ENCODE assay signal across 24 mouse cellular contexts in genomic region chr14:23084241-23084773, GRCm38 (mm10).
DNase-seq lines count a peak whose midpoint lies in the region; ATAC-seq and TF ChIP-seq lines count a peak whose summit lies in the region.
"Had no signal": no experiment of that assay in that cellular context is flagged by ENCODE, and none has a peak within 500 bp of the region (broad histone marks: within the 10 kb centered on the region; RNA-seq: fewer than 3 reads in every experiment).

No protein-coding gene starts in this region.

- no peaks in the 10 kb centered on the region for H3K9me3 ChIP-seq in intestine, embryonic 15.5 days
- H3K9me3 ChIP-seq in intestine, embryonic 16.5 days (ENCODE audit: control insufficient read depth, low read length) = no peaks in the 10 kb centered on the region
- no peaks in the 10 kb centered on the region for H3K9me3 ChIP-seq in limb, embryonic 14.5 days (ENCODE audit: control insufficient read depth, low read length)
- no peaks in the 10 kb centered on the region for H3K9me3 ChIP-seq in limb, embryonic 10.5 days (replicated peaks)
- H3K9me3 ChIP-seq in stomach, embryonic 15.5 days = no peaks in the 10 kb centered on the region
- no peaks in the 10 kb centered on the region for H3K9me3 ChIP-seq in stomach, postnatal 0 days (ENCODE audit: control insufficient read depth, low read length)
- H3K9me3 ChIP-seq: heart, embryonic 12.5 days; hindbrain, embryonic 13.5 days; limb, embryonic 15.5 days; liver, embryonic 13.5 days; neural tube, embryonic 12.5 days had no signal

- peak; percentile 8 for DNase-seq in limb, embryonic 14.5 days (ENCODE audit: low spot score)
- DNase-seq in limb, embryonic 10.5 days (ENCODE audit: low spot score) = no peak
- DNase-seq in stomach, postnatal 0 days (ENCODE audit: low spot score) = no peak
- DNase-seq in skeletal muscle tissue, adult 2 months (ENCODE audit: low read depth, low spot score) = peak; percentile 13
- DNase-seq in B cell, adult 2 months = no peak
- DNase-seq: cerebellum, adult 11-12 months; cerebellum, postnatal 10 days; heart, postnatal 4 days; liver, embryonic 13.5 days; right cerebral cortex, postnatal 25 days; spleen, adult 18-20 months; thymus, adult 2 months; thymus, postnatal 36 days had no signal

- no peak for TF ChIP-seq POLR2A in limb, embryonic 14.5 days (IDR thresholded peaks at IDR 0.05; ENCODE audit: borderline replicate concordance, extremely low read depth, insufficient read depth, insufficient read length)

- no peak for TF ChIP-seq EP300 in stomach, postnatal 0 days (optimal IDR thresholded peaks at IDR 0.05)

- no peak for TF ChIP-seq CTCF in stomach, postnatal 0 days (IDR thresholded peaks at IDR 0.05; ENCODE audit: low read depth)

- H3K9ac ChIP-seq in intestine, embryonic 15.5 days = no peak overlapping the region
- no peak overlapping the region for H3K9ac ChIP-seq in intestine, embryonic 16.5 days (ENCODE audit: low read depth, low read length)
- no peak overlapping the region for H3K9ac ChIP-seq in limb, embryonic 14.5 days (ENCODE audit: low read depth, low read length, severe bottlenecking)
- H3K9ac ChIP-seq in stomach, embryonic 15.5 days = no peak overlapping the region
- H3K9ac ChIP-seq in stomach, postnatal 0 days (ENCODE audit: low read length) = no peak overlapping the region
- H3K9ac ChIP-seq: heart, embryonic 12.5 days; hindbrain, embryonic 13.5 days; limb, embryonic 15.5 days; liver, embryonic 13.5 days; neural tube, embryonic 12.5 days had no signal

- no peak overlapping the region for H3K4me2 ChIP-seq in intestine, embryonic 15.5 days (replicated peaks)
- H3K4me2 ChIP-seq in intestine, embryonic 16.5 days (ENCODE audit: low read depth, low read length) = no peak overlapping the region
- no peak overlapping the region for H3K4me2 ChIP-seq in limb, embryonic 14.5 days (replicated peaks; ENCODE audit: low read depth, low read length, severe bottlenecking)
- H3K4me2 ChIP-seq in stomach, embryonic 15.5 days = no peak overlapping the region
- H3K4me2 ChIP-seq in stomach, postnatal 0 days (replicated peaks; ENCODE audit: low read depth) = no peak overlapping the region
- H3K4me2 ChIP-seq: heart, embryonic 12.5 days; hindbrain, embryonic 13.5 days; limb, embryonic 15.5 days; liver, embryonic 13.5 days; midbrain, embryonic 11.5 days; neural tube, embryonic 12.5 days had no signal

- H3K4me3 ChIP-seq in intestine, embryonic 15.5 days (replicated peaks) = no peak overlapping the region
- H3K4me3 ChIP-seq in intestine, embryonic 16.5 days (ENCODE audit: low read length) = no peak overlapping the region
- H3K4me3 ChIP-seq in limb, embryonic 14.5 days (replicated peaks; ENCODE audit: low read length) = no peak overlapping the region
- no peak overlapping the region for H3K4me3 ChIP-seq in limb, embryonic 10.5 days
- H3K4me3 ChIP-seq in stomach, embryonic 15.5 days (replicated peaks) = no peak overlapping the region
- H3K4me3 ChIP-seq in stomach, postnatal 0 days (ENCODE audit: low read depth, low read length) = no peak overlapping the region
- H3K4me3 ChIP-seq: heart, embryonic 12.5 days; hindbrain, embryonic 13.5 days; limb, embryonic 15.5 days; liver, embryonic 13.5 days; neural tube, embryonic 12.5 days had no signal

- no peaks in the 10 kb centered on the region for H3K36me3 ChIP-seq in intestine, embryonic 15.5 days
- H3K36me3 ChIP-seq in intestine, embryonic 16.5 days (ENCODE audit: control insufficient read depth, insufficient read depth, low read length) = no peaks in the 10 kb centered on the region
- H3K36me3 ChIP-seq in limb, embryonic 14.5 days (ENCODE audit: control insufficient read depth, insufficient read depth, low read length) = no peaks in the 10 kb centered on the region
- no peaks in the 10 kb centered on the region for H3K36me3 ChIP-seq in limb, embryonic 10.5 days
- H3K36me3 ChIP-seq in stomach, embryonic 15.5 days = no peaks in the 10 kb centered on the region
- H3K36me3 ChIP-seq in stomach, postnatal 0 days (ENCODE audit: control insufficient read depth, insufficient read depth, low read length) = no peaks in the 10 kb centered on the region
- H3K36me3 ChIP-seq: heart, embryonic 12.5 days; hindbrain, embryonic 13.5 days; limb, embryonic 15.5 days; liver, embryonic 13.5 days; neural tube, embryonic 12.5 days had no signal

- no peak overlapping the region for H3K27ac ChIP-seq in intestine, embryonic 15.5 days
- H3K27ac ChIP-seq in intestine, embryonic 16.5 days (ENCODE audit: low read length) = no peak overlapping the region
- H3K27ac ChIP-seq in limb, embryonic 14.5 days (replicated peaks; ENCODE audit: low read depth, low read length) = no peak overlapping the region
- no peak overlapping the region for H3K27ac ChIP-seq in limb, embryonic 10.5 days
- H3K27ac ChIP-seq in stomach, embryonic 15.5 days = peak overlapping the region; percentile 35; the same call in 1 of the 2 replicates
- H3K27ac ChIP-seq in stomach, postnatal 0 days (replicated peaks) = no peak overlapping the region
- H3K27ac ChIP-seq: hindbrain, embryonic 13.5 days; limb, embryonic 15.5 days; liver, embryonic 13.5 days; neural tube, embryonic 12.5 days had no signal

- WGBS in intestine, embryonic 15.5 days = 36% methylated on average over 1 of the region's 1 CpGs
- WGBS in intestine, embryonic 16.5 days = 40% methylated on average over 1 of the region's 1 CpGs
- WGBS in limb, embryonic 14.5 days = 61% methylated on average over 1 of the region's 1 CpGs
- 82% methylated on average over 1 of the region's 1 CpGs for WGBS in limb, embryonic 10.5 days
- 38% methylated on average over 1 of the region's 1 CpGs for WGBS in stomach, embryonic 15.5 days
- 46% methylated on average over 1 of the region's 1 CpGs for WGBS in stomach, postnatal 0 days

- ATAC-seq in intestine, embryonic 15.5 days = peak; percentile 43; the same call in 1 of the 2 replicates
- no peak for ATAC-seq in intestine, embryonic 16.5 days
- no peak for ATAC-seq in limb, embryonic 14.5 days (ENCODE audit: low FRiP score, low read depth)
- ATAC-seq in stomach, embryonic 15.5 days (ENCODE audit: insufficient read depth, low FRiP score, low read depth) = no peak
- no peak; the same call in 1 of the 2 replicates for ATAC-seq in stomach, postnatal 0 days (ENCODE audit: low FRiP score, low TSS enrichment)
- ATAC-seq: activated CD4-positive, CD25-positive, alpha-beta regulatory T cell, adult 4 months; forebrain, embryonic 14.5 days; midbrain, embryonic 16.5 days had no signal

- 0 out of 2 replicates have a peak, but pooled peaks cover 3% of the 10 kb centered on the region for H3K4me1 ChIP-seq in intestine, embryonic 15.5 days (replicated peaks)
- H3K4me1 ChIP-seq in intestine, embryonic 16.5 days (ENCODE audit: control insufficient read depth, insufficient read depth, low read length) = no peaks in the 10 kb centered on the region
- H3K4me1 ChIP-seq in limb, embryonic 14.5 days (ENCODE audit: control insufficient read depth, insufficient read depth, low read length) = no peaks in the 10 kb centered on the region
- no peaks in the 10 kb centered on the region for H3K4me1 ChIP-seq in limb, embryonic 10.5 days
- no peaks in the 10 kb centered on the region for H3K4me1 ChIP-seq in stomach, embryonic 15.5 days
- H3K4me1 ChIP-seq in stomach, postnatal 0 days (replicated peaks; ENCODE audit: control insufficient read depth, insufficient read depth) = no peaks in the 10 kb centered on the region
- H3K4me1 ChIP-seq: heart, embryonic 12.5 days; hindbrain, embryonic 13.5 days; limb, embryonic 15.5 days; liver, embryonic 13.5 days; neural tube, embryonic 12.5 days had no signal

- no peaks in the 10 kb centered on the region for H3K27me3 ChIP-seq in intestine, embryonic 15.5 days (replicated peaks)
- H3K27me3 ChIP-seq in intestine, embryonic 16.5 days (replicated peaks; ENCODE audit: control insufficient read depth, insufficient read depth, low read length) = no peaks in the 10 kb centered on the region
- no peaks in the 10 kb centered on the region for H3K27me3 ChIP-seq in limb, embryonic 14.5 days (ENCODE audit: control insufficient read depth, insufficient read depth, low read length)
- H3K27me3 ChIP-seq in limb, embryonic 10.5 days (ENCODE audit: low read depth, poor library complexity, severe bottlenecking) = no peaks in the 10 kb centered on the region; the same call in 1 of the 2 replicates
- H3K27me3 ChIP-seq in stomach, embryonic 15.5 days (replicated peaks) = no peaks in the 10 kb centered on the region
- no peaks in the 10 kb centered on the region for H3K27me3 ChIP-seq in stomach, postnatal 0 days (ENCODE audit: control insufficient read depth, insufficient read depth, low read length)
- H3K27me3 ChIP-seq: heart, embryonic 12.5 days; hindbrain, embryonic 13.5 days; limb, embryonic 15.5 days; liver, embryonic 13.5 days; neural tube, embryonic 12.5 days had no signal

Comparison
In these comparisons a context has a peak if more than half of its experiments do, and no peak if none do; other contexts are left out.
1. DNase-seq: peak in limb, embryonic 14.5 days (single experiment) and skeletal muscle tissue, adult 2 months (single experiment); none in limb, embryonic 10.5 days (single experiment), stomach, postnatal 0 days (single experiment) and B cell, adult 2 months (0 of 2).